In genomic region chr15:101145424-101146099, GRCm38 (mm10) we compare ENCODE assay signal across 8 mouse cellular contexts. TPM values are rescaled to one million over a fixed set of nuclear protein-coding genes. Genes with fewer than 3 reads are reported as not detected.
DNase-seq lines count a peak whose midpoint lies in the region; ATAC-seq and TF ChIP-seq lines count a peak whose summit lies in the region.

No protein-coding gene starts in this region.

- 10% methylated on average over 19 of the region's 19 CpGs for WGBS in heart, embryonic 10.5 days
- 8% methylated on average over 19 of the region's 19 CpGs for WGBS in kidney, embryonic 14.5 days
- WGBS in limb, embryonic 15.5 days = 7% methylated on average over 19 of the region's 19 CpGs
- WGBS in midbrain, postnatal 0 days = 10% methylated on average over 19 of the region's 19 CpGs

- peak; percentile 89 for ATAC-seq in kidney, embryonic 14.5 days (ENCODE audit: low FRiP score, low TSS enrichment)
- ATAC-seq in limb, embryonic 15.5 days (ENCODE audit: insufficient number of reproducible peaks, low FRiP score, low TSS enrichment, low read depth) = peak; percentile 93
- ATAC-seq in midbrain, postnatal 0 days (ENCODE audit: low FRiP score) = peak; percentile 90

- peaks cover 9% of the 10 kb centered on the region; the same call in 1 of the 2 replicates for H3K4me1 ChIP-seq in embryonic fibroblast, embryonic 13.5 days (ENCODE audit: control insufficient read depth, insufficient read depth, low read length)
- peaks cover 70% of the 10 kb centered on the region for H3K4me1 ChIP-seq in heart, embryonic 10.5 days
- H3K4me1 ChIP-seq in kidney, embryonic 14.5 days (ENCODE audit: control insufficient read depth, insufficient read depth, low read length) = peaks cover 30% of the 10 kb centered on the region
- peaks cover 62% of the 10 kb centered on the region for H3K4me1 ChIP-seq in limb, embryonic 15.5 days
- H3K4me1 ChIP-seq in midbrain, postnatal 0 days (ENCODE audit: insufficient read depth, low read length) = peaks cover 3% of the 10 kb centered on the region

- peak overlapping the region; percentile 13; the same call in 1 of the 2 replicates for H3K9ac ChIP-seq in kidney, embryonic 14.5 days (ENCODE audit: low read depth, low read length)
- no peak overlapping the region for H3K9ac ChIP-seq in limb, embryonic 15.5 days
- no peak overlapping the region for H3K9ac ChIP-seq in midbrain, postnatal 0 days (replicated peaks; ENCODE audit: low read length, poor library complexity, severe bottlenecking)

- DNase-seq in B cell, adult 2 months = peak; percentile 86 to 89
- DNase-seq in brain, adult 2 months (ENCODE audit: low read depth, low spot score) = peak; percentile 97
- DNase-seq in heart, embryonic 10.5 days (ENCODE audit: low spot score) = peak; percentile 97
- DNase-seq in midbrain, postnatal 0 days (ENCODE audit: low spot score) = peak; percentile 93
- DNase-seq in spleen, postnatal 10 days (ENCODE audit: low spot score in 2 of 2) = peak; percentile 68 to 90

- H3K27ac ChIP-seq in embryonic fibroblast, embryonic 13.5 days (ENCODE audit: insufficient read depth, low read length) = no peak overlapping the region
- peak overlapping the region; percentile 82 for H3K27ac ChIP-seq in heart, embryonic 10.5 days
- peak overlapping the region; percentile 9; the same call in 1 of the 2 replicates for H3K27ac ChIP-seq in kidney, embryonic 14.5 days (ENCODE audit: low read depth, low read length)
- peak overlapping the region; percentile 78 for H3K27ac ChIP-seq in limb, embryonic 15.5 days
- H3K27ac ChIP-seq in midbrain, postnatal 0 days (ENCODE audit: low read depth, low read length) = no peak overlapping the region

- H3K9me3 ChIP-seq in heart, embryonic 10.5 days = no peaks in the 10 kb centered on the region
- H3K9me3 ChIP-seq in kidney, embryonic 14.5 days (ENCODE audit: control insufficient read depth, low read length) = no peaks in the 10 kb centered on the region
- no peaks in the 10 kb centered on the region for H3K9me3 ChIP-seq in limb, embryonic 15.5 days
- H3K9me3 ChIP-seq in midbrain, postnatal 0 days (ENCODE audit: low read length) = no peaks in the 10 kb centered on the region

- peak; percentile 99 for TF ChIP-seq CTCF in embryonic fibroblast, embryonic 13.5 days (IDR thresholded peaks at IDR 0.05; ENCODE audit: borderline replicate concordance, insufficient read depth, low read length)
- peak; percentile 95 for TF ChIP-seq CTCF in midbrain, postnatal 0 days (IDR thresholded peaks at IDR 0.05)

- no peaks in the 10 kb centered on the region for H3K36me3 ChIP-seq in heart, embryonic 10.5 days
- 0 out of 2 replicates have a peak, but pooled peaks cover 3% of the 10 kb centered on the region for H3K36me3 ChIP-seq in kidney, embryonic 14.5 days (ENCODE audit: control insufficient read depth, insufficient read depth, low read length)
- H3K36me3 ChIP-seq in limb, embryonic 15.5 days = no peaks in the 10 kb centered on the region
- no peaks in the 10 kb centered on the region for H3K36me3 ChIP-seq in midbrain, postnatal 0 days (ENCODE audit: insufficient read depth, low read length)

- H3K27me3 ChIP-seq in heart, embryonic 10.5 days (ENCODE audit: insufficient read depth, poor library complexity, severe bottlenecking) = no peaks in the 10 kb centered on the region
- no peaks in the 10 kb centered on the region for H3K27me3 ChIP-seq in kidney, embryonic 14.5 days (ENCODE audit: control insufficient read depth, insufficient read depth, low read length)
- H3K27me3 ChIP-seq in limb, embryonic 15.5 days = no peaks in the 10 kb centered on the region
- no peaks in the 10 kb centered on the region for H3K27me3 ChIP-seq in midbrain, postnatal 0 days (ENCODE audit: insufficient read depth, low read length)

- TF ChIP-seq POLR2A in embryonic fibroblast, embryonic 13.5 days (IDR thresholded peaks at IDR 0.05; ENCODE audit: low read depth, low read length) = peak; percentile 87

- H3K4me2 ChIP-seq in kidney, embryonic 14.5 days (replicated peaks; ENCODE audit: low read depth, low read length) = peak overlapping the region; percentile 30
- H3K4me2 ChIP-seq in limb, embryonic 15.5 days = peak overlapping the region; percentile 45
- H3K4me2 ChIP-seq in midbrain, postnatal 0 days (ENCODE audit: low read depth, low read length, poor library complexity, severe bottlenecking) = peak overlapping the region; percentile 34

- H3K4me3 ChIP-seq in embryonic fibroblast, embryonic 13.5 days (ENCODE audit: insufficient read depth, low read length) = no peak overlapping the region
- peak overlapping the region; percentile 34 for H3K4me3 ChIP-seq in heart, embryonic 10.5 days
- H3K4me3 ChIP-seq in kidney, embryonic 14.5 days (ENCODE audit: low read length) = no peak overlapping the region
- peak overlapping the region; percentile 14; the same call in 1 of the 2 replicates for H3K4me3 ChIP-seq in limb, embryonic 15.5 days
- no peak overlapping the region for H3K4me3 ChIP-seq in midbrain, postnatal 0 days (ENCODE audit: low read depth, low read length)

RNA-seq across cellular contexts. Expression of gene Acvrl1, which starts 17.2 kb away (rescaled TPM):
- polyA plus RNA-seq in embryonic fibroblast, embryonic 13.5 days (2011; ENCODE audit: insufficient read length, low read depth, missing spikeins) = 11.7 and 13.0 TPM in 2 replicates
- 2.7 and 5.2 TPM in 2 replicates for polyA plus RNA-seq in heart, embryonic 10.5 days (2016; fragmentation: Nextera tagmentation; extraction: Ambion mirVana)
- polyA plus RNA-seq in kidney, embryonic 14.5 days (2014; fragmentation: Nextera tagmentation; extraction: Ambion mirVana) = 6.3 and 8.8 TPM in 2 replicates
- 16.3 and 17.7 TPM in 2 replicates for polyA plus RNA-seq in limb, embryonic 15.5 days (2015; fragmentation: Nextera tagmentation; extraction: Ambion mirVana)
- total RNA-seq in midbrain, postnatal 0 days (2014; rRNA removed) = 8.4 and 11.2 TPM in 2 replicates
- polyA plus RNA-seq in midbrain, postnatal 0 days (2015; fragmentation: Nextera tagmentation; extraction: Ambion mirVana) = 6.1 and 6.7 TPM in 2 replicates

RNA-seq across cellular contexts. Expression of gene Acvr1b, which starts 28.3 kb away (rescaled TPM):
- polyA plus RNA-seq in embryonic fibroblast, embryonic 13.5 days (2011; ENCODE audit: insufficient read length, low read depth, missing spikeins) = 8.8 and 9.7 TPM in 2 replicates
- polyA plus RNA-seq in heart, embryonic 10.5 days (2016; fragmentation: Nextera tagmentation; extraction: Ambion mirVana) = 5.4 and 5.6 TPM in 2 replicates
- polyA plus RNA-seq in kidney, embryonic 14.5 days (2014; fragmentation: Nextera tagmentation; extraction: Ambion mirVana) = 6.0 and 7.2 TPM in 2 replicates
- polyA plus RNA-seq in limb, embryonic 15.5 days (2015; fragmentation: Nextera tagmentation; extraction: Ambion mirVana) = 8.4 and 10.9 TPM in 2 replicates
- 77.8 and 86.8 TPM in 2 replicates for total RNA-seq in midbrain, postnatal 0 days (2014; rRNA removed)
- 15.2 and 15.8 TPM in 2 replicates for polyA plus RNA-seq in midbrain, postnatal 0 days (2015; fragmentation: Nextera tagmentation; extraction: Ambion mirVana)

RNA-seq across cellular contexts. Expression of gene Ankrd33, which starts 30.0 kb away (rescaled TPM):
- polyA plus RNA-seq in embryonic fibroblast, embryonic 13.5 days (2011; ENCODE audit: insufficient read length, low read depth, missing spikeins) = not detected in 2 replicates
- not detected in 2 replicates for polyA plus RNA-seq in heart, embryonic 10.5 days (2016; fragmentation: Nextera tagmentation; extraction: Ambion mirVana)
- not detected in 2 replicates for polyA plus RNA-seq in kidney, embryonic 14.5 days (2014; fragmentation: Nextera tagmentation; extraction: Ambion mirVana)
- not detected in 2 replicates for polyA plus RNA-seq in limb, embryonic 15.5 days (2015; fragmentation: Nextera tagmentation; extraction: Ambion mirVana)
- total RNA-seq in midbrain, postnatal 0 days (2014; rRNA removed) = not detected in 2 replicates
- not detected in 2 replicates for polyA plus RNA-seq in midbrain, postnatal 0 days (2015; fragmentation: Nextera tagmentation; extraction: Ambion mirVana)

Comparison
In these comparisons a context has a peak if more than half of its experiments do, and no peak if none do; other contexts are left out.
1. H3K27ac ChIP-seq: peak in heart, embryonic 10.5 days (single experiment), kidney, embryonic 14.5 days (single experiment) and limb, embryonic 15.5 days (single experiment); none in embryonic fibroblast, embryonic 13.5 days (single experiment) and midbrain, postnatal 0 days (single experiment).
2. H3K4me3 ChIP-seq: peak in heart, embryonic 10.5 days (single experiment) and limb, embryonic 15.5 days (single experiment); none in embryonic fibroblast, embryonic 13.5 days (single experiment), kidney, embryonic 14.5 days (single experiment) and midbrain, postnatal 0 days (single experiment).
3. Peak in every context shown above with its lines, with median percentiles within 50 percentile points of each other: DNase-seq, ATAC-seq and H3K4me2 ChIP-seq.